Mouse (Mus musculus) adrenal gland, adult 2 months (tissue): Measurements from ENCODE around the gene Adgrf3. TPM values are rescaled to one million over a fixed set of nuclear protein-coding genes. Genes with fewer than 3 reads are reported as not detected.
A peak's percentile ranks its signal among the peaks of the same experiment; 100 is the strongest.

Experiments used
- DNase-seq: peaks from one replicate; pipeline ENCODE4 v3.0.0; 2021
- polyA plus RNA-seq: library from polyadenylated mRNA; depleted of rRNA; stranded (reverse); fragments of >200 nt; gene quantifications from 2 replicates; pipeline ENCODE4 v1.2.3, GENCODE M21; 2012
- total RNA-seq, 2 experiments: library from RNA; stranded (reverse); gene quantifications; 2 replicates each; pipeline ENCODE4 v1.2.3; 2021

Gene Adgrf3
- total and polyA plus RNA-seq, 3 experiments, result not detected

DNA sequence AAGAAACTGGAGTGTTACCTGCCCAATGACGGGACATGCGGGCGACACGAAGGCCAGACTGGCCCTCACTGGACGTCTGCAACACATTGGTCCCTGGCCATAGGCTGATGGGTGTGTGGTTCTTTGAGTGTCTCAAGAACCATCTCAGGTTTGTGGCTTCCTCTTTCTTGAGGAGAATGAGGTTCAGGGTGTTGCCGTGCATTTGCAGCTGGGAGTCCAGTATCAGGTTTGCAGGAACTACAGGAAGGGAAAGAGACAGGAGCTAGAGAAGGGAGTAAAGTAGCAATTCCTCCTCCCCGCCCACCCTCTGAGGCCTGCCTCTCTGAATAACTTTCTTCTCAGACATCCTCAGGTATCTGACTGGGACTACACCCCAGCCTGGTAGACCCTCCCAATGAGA is 3.3 kb downstream of the Adgrf3 start:
- no peak for DNase-seq

DNA sequence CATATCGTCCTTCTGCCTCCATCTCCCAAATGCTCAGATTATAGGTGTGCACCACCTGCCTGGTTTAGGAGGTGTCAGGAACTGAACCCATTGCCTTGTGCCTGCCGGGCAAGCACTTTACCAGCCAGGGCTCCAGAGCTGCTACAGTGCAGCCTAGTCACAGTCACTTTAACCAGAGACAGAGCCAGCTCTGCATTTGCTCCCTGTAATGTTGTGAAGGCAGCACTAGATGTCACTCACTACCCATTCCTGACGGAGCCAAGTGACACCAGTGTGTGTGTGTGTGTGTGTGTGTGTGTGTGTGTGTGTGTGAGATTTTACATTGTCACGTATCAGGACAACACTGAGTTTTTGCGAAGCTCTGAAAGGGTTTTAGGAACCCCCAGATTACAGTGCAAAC is 4.0 kb downstream of the Adgrf3 start:
- peak; percentile 28 for DNase-seq

DNA sequence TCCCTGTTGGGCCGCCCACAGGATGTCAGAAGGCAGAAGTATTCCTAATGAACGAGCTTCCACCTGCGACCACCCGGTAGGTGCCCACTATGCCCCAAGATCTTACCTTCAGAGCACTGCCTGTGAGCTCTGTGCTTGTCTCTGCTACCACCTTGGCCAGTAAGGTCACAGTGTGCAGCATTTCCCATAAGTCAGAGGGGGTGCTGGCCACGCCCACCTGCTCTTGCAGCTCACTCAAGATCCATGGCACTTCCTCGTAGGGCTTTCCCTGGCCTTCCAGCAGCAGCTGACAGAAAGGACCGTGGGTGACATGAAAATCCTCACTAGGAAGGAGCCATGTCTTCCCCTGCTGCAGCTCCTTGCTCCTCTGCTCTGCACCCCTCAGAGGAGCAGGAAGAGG is 7.3 kb downstream of the Adgrf3 start:
- DNase-seq, result no peak

DNA sequence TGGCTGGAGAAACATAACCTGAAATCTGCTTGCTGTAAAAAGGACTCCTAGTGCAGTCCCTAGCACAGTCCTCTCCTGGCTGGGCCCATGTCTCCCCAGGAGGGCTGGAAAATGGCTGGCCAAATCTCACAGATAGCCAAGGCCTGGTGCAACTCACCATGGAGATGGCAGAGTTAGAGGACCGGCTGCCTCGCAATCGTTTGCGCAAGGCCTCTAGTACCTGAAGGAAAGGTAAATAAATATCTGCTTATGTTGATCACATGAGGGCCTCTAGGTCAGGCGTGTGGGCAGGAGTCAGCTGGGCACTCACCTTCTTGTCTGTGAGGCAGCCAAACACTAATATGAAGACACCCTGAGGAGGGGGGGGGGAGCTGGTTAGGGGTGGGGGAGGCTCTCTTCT is 10.2 kb downstream of the Adgrf3 start:
- DNase-seq, result no peak

DNA sequence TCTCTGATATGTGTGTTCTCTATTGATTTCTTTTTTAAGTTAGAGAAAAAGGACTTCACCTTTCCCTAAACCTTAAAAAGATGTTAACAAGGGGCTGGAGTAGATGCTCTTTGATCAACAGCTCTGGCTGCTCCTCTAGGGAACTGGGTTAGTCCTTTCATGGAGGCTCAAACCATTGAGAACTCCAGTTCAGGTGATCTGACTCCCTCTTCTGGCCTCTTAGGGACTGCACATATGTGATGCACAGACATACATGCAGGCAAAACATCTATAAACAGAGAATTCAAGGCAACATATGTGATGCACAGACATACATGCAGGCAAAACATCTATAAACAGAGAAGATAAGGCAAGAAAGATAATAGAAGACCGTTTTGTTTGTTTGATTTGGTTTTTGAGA is 13.1 kb downstream of the Adgrf3 start:
- DNase-seq, result no peak

DNA sequence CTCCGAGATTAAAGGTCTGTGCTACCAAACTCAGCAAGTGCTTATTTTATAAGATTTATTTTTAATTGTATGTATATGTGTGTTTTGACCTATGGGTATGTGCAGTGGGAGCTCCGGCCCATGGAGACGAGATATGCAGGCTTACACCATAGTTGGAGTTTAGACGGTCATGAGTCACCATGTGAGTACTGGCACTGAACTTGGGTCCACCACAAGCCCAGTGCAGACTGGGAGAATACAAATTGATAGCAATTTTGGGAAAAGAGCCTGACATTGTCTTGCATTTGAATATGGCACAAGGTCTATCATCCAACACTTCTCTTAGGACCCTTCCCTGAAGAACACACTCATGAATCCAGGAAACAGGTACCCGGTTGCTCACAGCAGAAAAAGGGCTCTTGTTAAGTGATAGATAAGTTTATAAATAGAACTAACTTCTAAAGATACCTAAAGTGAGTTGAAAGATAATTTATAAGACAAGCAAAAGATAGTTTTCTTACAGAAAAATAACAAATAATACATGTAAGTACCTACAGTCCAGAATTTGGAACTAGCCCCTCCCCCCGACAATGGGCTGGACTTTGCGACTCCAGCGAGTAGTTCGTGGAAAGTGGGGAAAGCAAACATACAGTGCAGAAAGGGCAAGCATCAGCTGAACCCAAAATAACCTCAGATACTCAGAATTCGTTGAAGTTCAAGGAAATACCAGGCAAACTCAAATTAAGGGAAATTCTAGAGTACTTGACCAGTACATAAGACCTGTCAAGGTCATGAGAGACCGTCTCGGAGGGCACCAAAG is 17.6 kb downstream of the Adgrf3 start:
- DNase-seq, result no peak

DNA sequence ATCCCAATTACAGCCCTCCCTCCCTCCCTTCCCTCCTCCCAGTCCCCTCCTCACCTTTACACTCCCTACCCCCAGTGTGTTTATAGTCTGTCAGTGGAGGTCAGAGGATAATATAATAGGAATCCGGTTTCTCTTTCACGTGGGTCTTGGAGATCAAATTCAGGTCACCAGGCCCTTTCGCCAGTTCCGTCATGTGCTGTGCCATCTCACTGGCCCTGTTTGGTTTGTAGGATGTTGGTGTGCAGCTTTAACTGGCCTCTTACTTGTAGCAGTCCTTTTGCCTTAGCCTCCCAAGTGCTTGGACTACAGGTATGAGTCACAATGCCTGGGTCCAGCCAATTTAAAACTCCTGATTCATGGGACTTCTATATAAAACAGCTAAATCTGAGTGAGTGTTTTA is 29.7 kb downstream of the Adgrf3 start:
- no peak for DNase-seq

DNA sequence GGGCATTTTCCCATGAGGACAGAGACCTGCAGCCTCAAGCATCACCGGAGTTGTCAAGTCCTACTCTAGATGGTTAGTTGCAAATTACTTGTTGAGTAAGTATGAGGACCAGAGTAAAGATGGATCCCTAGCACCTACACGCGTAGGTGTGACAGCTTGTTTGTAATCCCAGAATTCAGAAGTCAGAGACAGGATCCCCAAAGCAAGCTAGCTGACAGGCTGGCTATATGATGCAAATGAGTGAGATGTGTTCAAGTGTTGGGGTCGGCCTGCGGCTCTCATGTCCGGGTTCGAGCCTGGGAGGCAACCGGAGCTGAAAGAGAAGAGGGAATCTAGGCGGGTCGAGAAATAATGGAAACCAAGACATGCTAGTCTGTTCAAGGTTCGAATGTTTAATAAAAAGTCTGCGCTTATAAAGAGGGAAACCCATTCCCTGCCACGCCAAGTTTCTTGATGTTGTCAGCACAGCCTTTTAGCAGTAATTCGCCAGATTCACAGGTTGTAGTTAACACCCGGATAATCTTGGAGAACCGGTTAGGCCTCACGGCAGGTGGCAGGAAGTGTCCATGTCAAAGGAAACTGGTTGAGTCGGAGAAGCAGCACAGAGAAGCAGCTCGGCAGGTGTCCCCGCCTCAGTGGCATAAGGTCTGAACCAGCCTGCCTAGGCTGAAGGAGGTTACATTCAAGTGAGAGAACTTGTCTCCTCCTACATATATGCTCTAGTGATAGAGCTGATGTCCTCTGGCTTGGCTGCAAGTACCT is 32.4 kb downstream of the Adgrf3 start:
- no peak for DNase-seq

DNA sequence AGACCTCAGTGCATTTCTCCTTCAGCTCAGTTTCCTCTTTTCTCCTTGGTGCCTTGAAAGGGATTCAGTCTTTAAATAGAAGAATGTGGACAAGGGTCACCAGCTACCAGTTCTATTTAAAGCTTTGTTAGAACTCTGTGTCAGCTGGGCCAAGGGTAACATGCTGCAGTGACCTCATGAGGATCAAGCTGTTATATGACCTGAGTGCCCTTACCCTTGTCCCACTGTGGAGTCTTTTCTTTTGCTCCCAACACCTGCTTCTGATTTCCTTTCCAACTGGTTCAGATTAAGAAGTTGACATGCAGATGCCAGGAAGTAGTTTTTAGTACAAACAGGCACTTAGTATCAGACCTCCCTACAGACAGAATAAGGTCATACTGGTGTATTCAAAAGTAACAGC is 33.4 kb downstream of the Adgrf3 start:
- DNase-seq, result no peak

DNA sequence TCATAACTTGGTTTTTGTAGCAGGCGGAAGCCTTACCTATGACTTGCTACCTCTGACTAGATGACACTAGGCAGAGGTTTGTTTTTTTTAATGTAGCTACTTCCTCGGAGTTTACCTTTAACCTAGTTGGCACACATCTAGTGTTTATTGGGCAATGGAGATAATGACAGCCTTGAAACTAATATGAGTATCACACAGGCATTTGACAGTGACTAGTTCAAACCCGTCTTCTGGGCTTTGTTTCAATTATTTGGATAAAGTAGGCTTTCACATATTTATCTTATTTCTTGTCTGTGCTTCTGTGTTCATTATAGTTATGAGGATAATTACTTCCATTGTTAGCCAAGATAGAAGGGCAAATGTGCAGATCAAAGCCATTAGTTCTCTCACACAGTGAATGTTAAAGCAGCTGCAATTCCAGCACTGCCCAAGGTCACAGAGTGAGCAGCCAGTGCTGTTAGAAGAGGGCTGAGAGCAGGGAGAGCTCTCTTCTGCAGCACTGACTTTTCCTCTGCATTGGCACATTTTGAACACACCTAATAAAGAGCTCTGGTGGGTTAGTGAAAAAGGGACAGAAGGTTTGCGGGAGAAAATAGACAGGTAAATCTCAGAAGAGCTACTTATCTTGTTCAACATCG is 35.1 kb downstream of the Adgrf3 start:
- DNase-seq, result peak; percentile 47

DNA sequence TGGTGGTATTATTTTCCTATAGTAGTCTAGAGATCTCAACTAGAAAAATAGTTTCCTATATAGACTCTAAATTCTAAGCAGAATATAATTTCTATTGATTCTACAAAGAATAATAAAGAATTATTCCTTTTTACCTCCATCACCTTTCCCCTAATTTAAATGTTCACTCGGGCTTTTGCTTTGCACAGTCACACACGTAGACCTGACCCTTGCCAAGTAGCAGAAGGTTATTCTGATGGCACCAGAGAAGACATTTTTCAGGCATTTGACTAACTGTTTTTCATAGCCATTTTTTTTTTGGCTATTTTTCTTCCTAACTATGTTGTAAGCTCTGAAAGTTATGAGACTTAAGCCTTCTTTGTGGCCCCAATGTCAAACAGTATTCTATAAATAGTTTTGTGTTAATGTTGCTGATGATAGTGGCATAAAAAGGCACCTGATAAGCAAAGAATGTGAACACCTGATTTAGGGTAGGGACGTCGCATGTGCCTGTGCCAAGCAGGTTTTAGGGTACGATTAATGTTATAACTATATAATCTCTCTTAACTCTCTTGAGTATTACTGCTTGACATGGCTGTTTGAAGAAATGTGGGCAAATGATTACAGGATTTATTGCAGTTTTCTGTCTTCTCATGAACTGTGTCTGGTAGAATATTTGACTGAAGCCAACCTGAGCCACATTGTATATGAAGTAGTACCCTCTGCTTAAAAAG is 40.1 kb downstream of the Adgrf3 start:
- no peak for DNase-seq

DNA sequence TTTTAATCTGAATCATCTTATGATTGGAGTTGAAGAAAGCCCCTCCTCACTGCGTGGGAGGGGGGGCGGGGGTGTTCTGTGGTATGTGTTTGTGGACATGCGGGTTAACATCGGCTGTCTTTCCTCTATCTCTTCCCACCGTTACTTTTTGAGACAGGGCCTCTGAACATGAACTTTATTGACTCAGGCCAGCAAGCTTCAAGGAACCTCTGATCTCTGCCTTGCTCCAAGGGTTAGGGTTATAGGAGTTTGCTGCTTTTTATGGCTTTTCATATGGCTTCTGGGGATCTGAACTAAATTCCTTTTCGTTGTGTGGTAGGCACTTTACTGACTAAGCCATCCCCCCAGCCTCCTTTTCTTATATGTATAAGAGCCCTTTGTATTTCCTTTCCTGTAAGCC is 43.2 kb downstream of the Adgrf3 start:
- no peak for DNase-seq

DNA sequence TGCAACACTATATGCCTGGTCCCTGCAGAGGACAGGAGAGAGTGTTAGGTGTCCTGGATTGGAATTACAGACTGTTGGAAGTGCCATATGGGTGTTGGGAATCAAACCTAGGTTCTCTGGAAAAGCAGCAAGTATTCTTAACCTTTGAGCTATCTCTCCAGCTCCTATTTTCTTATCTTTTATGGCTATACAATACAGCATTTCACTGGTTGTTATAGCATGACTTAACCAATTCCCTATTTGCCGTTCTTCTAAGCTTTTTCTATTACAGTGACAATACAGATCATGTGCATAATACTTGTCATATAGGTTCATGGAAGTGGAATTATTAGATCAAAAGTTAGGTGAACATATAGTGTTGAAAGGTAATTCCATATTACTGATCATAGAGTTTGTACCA is 43.7 kb downstream of the Adgrf3 start:
- DNase-seq, result no peak

DNA sequence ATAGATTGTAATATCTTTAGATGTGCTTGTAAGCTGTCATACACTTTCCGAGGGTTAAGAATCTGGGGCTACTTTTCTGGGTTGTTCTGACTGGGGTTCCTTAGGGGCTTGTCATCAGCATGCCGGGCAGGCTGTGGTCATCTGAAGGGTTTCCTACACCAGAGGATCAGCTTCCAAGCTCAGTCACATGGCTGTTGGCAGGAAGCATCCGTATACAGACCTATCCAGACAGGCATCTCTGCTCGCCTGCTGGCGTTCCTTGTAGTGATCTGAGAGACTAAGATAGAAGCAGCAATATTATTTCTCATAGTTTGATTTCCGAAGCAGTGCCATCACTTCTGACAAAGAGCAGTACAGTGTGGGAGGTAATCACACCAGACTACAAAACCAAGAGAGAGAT is 45.9 kb downstream of the Adgrf3 start:
- DNase-seq, result no peak

DNA sequence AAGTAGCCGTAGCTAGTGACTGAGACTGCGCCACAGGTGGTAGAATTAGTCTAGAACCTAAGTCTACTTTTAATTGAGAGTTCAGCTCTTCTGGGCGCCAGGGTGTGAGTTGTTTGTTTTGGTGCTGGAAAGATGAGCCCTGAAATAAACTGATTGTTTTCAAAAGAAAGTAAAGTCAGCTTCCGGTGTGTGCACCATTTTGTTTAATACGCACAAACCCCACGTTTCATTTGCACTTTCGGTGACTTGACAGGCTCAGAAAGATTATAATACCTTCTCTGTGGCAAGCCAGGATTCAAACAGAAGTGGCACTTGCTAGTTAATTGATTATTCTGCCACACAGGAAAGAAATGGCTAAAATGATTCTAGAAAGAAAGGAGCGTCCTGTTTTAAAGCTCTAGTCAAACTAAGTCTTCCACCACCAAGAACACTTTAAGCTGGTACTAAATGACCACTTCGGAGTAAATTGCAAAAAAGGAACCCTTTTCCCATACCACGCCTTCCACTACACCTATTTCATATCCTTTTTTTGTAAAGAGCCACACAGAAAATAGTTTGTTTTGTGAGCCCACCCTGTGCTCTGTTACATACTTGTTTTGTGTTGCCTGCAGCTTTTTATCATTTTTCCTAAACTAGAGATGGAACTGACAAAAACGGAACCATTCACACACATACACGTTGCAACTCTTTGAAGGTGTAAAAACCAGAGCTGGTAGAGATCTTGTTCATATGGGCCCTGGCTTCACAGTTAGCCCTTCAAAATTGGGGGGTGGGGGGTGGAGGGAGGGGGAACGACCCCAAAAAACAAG is 49.5 kb downstream of the Adgrf3 start:
- DNase-seq, result no peak

DNA sequence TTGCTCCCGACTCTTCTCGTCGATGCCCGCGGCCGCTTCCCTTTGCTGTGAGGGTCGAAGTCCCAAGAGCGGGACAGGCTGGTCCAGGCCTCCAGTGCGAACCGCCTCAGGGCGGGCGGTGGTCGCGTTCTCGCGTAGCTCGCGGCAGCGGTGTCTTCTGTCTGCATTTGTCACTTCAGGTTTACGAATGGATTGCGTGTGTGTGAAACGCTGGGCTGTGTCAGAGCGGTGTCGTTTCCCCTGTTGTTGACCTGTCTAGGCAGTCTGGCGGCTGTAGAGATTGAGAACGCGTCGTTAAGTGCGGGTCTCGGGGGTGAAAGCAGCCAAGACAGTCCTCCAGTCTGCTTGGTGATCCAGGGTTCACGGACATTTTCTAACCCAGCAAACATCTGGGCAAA is 50.1 kb downstream of the Adgrf3 start:
- DNase-seq, result peak; percentile 57

DNA sequence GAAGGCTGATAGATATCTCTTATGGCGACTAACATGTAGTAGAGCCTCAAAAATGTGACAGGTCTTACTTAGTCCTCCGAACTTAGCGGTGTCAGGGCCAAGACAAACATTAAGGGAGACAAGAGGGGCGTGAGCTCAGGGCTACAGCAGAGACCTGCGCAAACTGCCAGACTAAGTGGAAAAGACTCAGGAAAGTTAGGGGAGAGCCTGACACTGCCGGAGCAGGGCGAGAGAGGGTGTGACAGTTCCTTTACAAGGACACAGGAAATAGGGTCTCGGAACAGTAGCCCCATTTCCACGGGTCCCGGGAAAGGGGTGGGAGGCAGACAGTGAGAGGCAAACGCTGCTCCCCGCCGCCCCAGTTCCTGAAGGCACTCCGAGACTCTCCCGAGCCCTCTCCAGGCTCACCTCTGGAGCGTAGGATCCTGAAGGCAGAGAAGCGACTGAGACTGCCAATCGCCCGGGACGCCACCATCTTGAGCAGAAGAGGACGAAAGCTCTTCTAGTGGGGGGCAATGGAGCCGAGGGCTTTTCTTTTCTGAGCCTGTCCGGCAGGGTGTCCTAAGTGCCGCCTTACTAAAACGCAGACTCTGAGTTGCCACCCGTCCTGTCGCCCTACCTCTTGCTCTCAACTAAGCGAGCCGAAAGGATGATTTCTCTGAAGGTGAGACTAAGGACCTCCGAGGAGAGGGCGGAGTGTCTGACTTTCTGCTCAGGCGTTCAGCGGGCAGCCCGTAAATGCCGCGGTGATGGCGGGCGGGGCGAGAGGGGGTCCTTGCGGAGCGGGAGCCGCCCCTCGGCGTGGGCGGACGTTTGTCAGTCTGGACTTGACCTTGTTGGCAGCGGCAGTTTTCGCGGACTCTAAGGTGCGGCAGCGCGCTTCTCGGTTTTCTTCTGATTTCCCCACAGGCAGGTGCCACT is 50.8 kb downstream of the Adgrf3 start, which contains the start of the genes Hadha and Hadhb:
Gene Hadha (minus strand): TSS at position 689 of the 921 bp plus-strand sequence.
Gene Hadhb (plus strand): TSS at position 775 of the 921 bp plus-strand sequence.
- DNase-seq, result peak; percentile 94

DNA sequence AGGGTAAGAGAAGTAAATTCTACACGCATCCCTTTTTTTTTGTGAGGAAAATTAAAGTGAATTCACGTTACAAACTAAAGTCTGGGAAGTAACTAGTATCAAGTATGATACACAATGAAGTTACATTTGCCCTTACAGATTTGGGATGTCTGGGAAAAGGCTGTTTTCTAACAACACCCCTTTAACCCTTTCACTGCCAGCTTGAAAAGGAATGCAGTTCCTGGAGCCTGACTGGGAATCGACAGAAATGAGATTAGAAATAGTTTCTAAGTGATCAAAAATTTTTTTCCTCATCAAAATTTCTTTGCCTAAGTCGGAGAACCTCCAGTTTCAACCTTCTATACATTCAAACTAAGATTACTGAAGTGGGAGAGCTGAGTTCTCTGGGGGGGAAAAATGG is 51.5 kb downstream of the Adgrf3 start:
- no peak for DNase-seq

DNA sequence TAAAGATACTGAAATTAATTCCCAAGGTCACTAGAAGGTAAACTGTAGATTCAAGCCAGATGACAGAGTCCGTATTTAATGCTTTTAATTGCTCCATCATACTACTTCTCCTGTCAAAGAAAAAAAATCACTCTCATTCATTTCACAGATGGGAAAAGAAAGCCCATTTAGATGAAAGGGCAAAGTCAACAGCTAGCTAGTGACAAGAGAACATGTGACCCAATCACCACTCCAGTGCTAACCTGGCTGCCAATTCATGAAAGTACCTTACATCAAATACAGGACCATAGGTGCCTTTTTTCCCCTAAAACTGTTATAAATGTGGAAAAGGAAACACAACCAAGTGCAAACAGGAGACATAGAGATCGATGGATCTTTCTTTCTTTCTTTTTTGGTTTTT is 52.3 kb downstream of the Adgrf3 start:
- DNase-seq, result no peak

DNA sequence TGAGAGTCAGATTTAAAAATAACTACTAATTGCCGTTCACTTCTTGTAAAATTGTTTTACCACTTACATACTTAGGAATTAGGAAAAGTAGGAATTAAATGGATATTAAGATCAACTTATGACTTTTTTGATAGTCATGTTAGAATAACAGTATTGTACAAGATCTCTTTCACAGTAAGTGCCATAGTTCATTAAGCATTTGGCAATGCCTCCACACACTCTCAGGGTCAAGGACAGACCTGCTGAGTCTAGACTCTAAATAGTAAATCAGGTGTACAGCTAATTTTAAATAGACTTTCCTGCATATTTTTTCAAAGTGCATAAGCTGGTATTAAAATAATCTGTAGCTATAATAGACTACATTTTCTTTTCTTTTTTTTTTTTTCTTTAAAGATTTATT is 53.1 kb downstream of the Adgrf3 start:
- no peak for DNase-seq
